Mouse (Mus musculus) spleen, adult 10 weeks (tissue): ENCODE data around the gene Olfr813. TPM values are rescaled to one million over a fixed set of nuclear protein-coding genes. Genes with fewer than 3 reads are reported as not detected.

ENCODE experiments used
- polyA plus RNA-seq: library from polyadenylated mRNA; stranded (reverse); fragments of 350-450 nt; fragmentation: Illumina TruSeq; extraction: RNeasy Lipid Tissue Mini Kit (QIAGEN cat#74804); gene quantifications from one replicate; pipeline ENCODE4 v1.2.3, GENCODE M21; 2015; ENCODE audit warnings: low replicate concordance; ENCODE audit not compliant: insufficient read depth

Gene Olfr813
- not detected for polyA plus RNA-seq

GRCm38 (mm10) chr10:129855067-129855466, at the start of gene Olfr813:
Olfr813 (plus strand) TSS chr10:129855367.

DNA sequence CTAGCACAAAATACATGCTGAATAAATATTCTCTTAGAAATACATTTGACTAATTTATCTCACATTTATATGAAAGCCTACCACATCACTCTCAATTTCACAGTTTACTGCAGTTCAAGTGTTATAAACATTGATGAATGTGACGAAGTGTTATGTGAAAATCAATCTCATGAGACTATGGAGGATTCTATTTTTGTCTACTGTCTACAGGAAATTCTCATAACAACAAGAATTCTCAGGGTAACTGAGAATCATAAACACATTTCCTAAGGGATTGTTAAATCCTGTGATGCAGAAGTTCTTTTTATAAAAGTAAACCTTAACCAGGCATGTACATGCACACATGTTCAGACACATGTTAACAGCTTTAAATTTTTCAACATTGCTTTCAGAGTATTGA, 9.2 kb upstream of the Olfr813 start, which contains the start of gene Olfr812:
Gene Olfr812, minus strand, starts transcription at position 101 of the 400 bp plus-strand sequence.

GRCm38 (mm10) chr10:129879751-129880150, 24.6 kb downstream of the Olfr813 start, which contains the start of gene Olfr814:
Olfr814 (minus strand) TSS chr10:129879851.

GRCm38 (mm10) chr10:129905767-129906166, 50.6 kb downstream of the Olfr813 start, which contains the start of gene Olfr815:
Olfr815 (minus strand) TSS chr10:129905867.

Other genes with a start within 250 kb of the Olfr813 start
- gene Olfr796, start 242.8 kb upstream of the Olfr813 start, polyA plus RNA-seq, result not detected
- gene Olfr798, start 227.4 kb upstream of the Olfr813 start, polyA plus RNA-seq, result not detected
- gene Olfr799, start 217.9 kb upstream of the Olfr813 start, polyA plus RNA-seq, result not detected
- gene Olfr800, start 197.7 kb upstream of the Olfr813 start, polyA plus RNA-seq, result not detected
- gene Olfr801, start 181.5 kb upstream of the Olfr813 start, polyA plus RNA-seq, result not detected
- gene Olfr802, start 167.2 kb upstream of the Olfr813 start, polyA plus RNA-seq, result not detected
- gene Olfr803, start 161.1 kb upstream of the Olfr813 start, polyA plus RNA-seq, result not detected
- gene Olfr804, start 152.2 kb upstream of the Olfr813 start, polyA plus RNA-seq, result not detected
- not detected for gene Olfr805, start 126.0 kb upstream of the Olfr813 start, polyA plus RNA-seq
- gene Olfr806, start 113.4 kb upstream of the Olfr813 start, polyA plus RNA-seq, result not detected
- not detected for gene Olfr807, start 97.6 kb upstream of the Olfr813 start, polyA plus RNA-seq
- not detected for gene Olfr808, start 89.9 kb upstream of the Olfr813 start, polyA plus RNA-seq
- not detected for gene Olfr809, start 80.7 kb upstream of the Olfr813 start, polyA plus RNA-seq
- gene Olfr810, start 60.5 kb upstream of the Olfr813 start, polyA plus RNA-seq, result not detected
- not detected for gene Olfr811, start 51.0 kb upstream of the Olfr813 start, polyA plus RNA-seq
- not detected for gene Olfr812, start 9.3 kb upstream of the Olfr813 start, polyA plus RNA-seq
- gene Olfr814, start 24.5 kb downstream of the Olfr813 start, polyA plus RNA-seq, result not detected
- not detected for gene Olfr815, start 50.5 kb downstream of the Olfr813 start, polyA plus RNA-seq
- not detected for gene Olfr816, start 60.2 kb downstream of the Olfr813 start, polyA plus RNA-seq
- gene Olfr818, start 93.7 kb downstream of the Olfr813 start, polyA plus RNA-seq, result not detected
- gene Olfr819, start 111.9 kb downstream of the Olfr813 start, polyA plus RNA-seq, result not detected
- gene Olfr247, start 120.8 kb downstream of the Olfr813 start, polyA plus RNA-seq, result not detected
- gene Gm10310, start 129.7 kb downstream of the Olfr813 start, polyA plus RNA-seq, result not detected
- not detected for gene Olfr820, start 157.3 kb downstream of the Olfr813 start, polyA plus RNA-seq
- gene Olfr821, start 175.0 kb downstream of the Olfr813 start, polyA plus RNA-seq, result not detected
- not detected for gene Olfr822, start 215.8 kb downstream of the Olfr813 start, polyA plus RNA-seq